Mouse (Mus musculus) A20 (cell line): ENCODE results near the gene Ric1.
A peak's percentile ranks its signal among the peaks of the same experiment; 100 is the strongest.

Experiments used
- DNase-seq: peaks from one replicate; pipeline ENCODE4 v3.0.0-alpha.2; 2011; ENCODE audit warnings: low read depth, low spot score

The Ric1 gene

DNA sequence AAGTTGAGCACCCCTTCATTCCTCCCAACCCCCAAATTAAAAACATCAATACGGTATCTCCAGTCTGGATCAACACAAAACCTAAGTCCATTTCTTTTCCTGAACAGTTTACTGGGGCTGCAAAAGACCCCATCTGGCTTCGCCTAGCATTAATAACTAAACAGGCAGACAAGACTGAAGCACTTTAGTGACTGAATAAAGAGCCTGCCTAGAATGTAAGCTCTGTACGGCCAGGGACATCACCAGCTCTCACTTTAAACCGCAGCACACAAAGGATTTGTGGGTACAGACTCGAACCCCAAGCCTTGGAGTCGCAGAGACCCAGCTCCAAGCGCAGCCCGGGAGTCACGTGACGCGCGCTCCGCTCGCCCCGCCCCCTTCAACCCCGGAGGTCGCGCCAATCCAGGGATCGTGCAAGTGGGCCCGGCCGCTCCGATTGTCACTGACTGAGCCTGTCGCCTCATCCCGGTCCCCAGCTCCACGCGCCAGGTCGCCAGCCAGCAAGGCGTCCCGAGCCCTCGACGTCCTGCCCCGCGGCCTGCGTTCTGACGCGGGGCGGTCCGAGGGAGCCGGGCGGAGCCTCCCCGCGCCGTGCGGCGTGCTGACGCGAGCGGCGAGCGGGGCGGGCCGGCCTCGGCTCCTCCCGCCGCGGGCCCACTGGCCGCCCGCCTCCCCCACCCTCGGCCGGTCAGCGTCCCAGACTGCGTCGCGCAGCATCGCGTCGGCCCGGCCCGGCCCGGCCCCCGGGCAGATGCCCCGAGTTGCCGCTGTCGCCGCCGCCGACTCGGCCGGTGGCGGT lies at the start of gene Ric1:
Gene Ric1 (plus strand): TSS at position 646 of the 799 bp plus-strand sequence.
- DNase-seq: peak; percentile 92

DNA sequence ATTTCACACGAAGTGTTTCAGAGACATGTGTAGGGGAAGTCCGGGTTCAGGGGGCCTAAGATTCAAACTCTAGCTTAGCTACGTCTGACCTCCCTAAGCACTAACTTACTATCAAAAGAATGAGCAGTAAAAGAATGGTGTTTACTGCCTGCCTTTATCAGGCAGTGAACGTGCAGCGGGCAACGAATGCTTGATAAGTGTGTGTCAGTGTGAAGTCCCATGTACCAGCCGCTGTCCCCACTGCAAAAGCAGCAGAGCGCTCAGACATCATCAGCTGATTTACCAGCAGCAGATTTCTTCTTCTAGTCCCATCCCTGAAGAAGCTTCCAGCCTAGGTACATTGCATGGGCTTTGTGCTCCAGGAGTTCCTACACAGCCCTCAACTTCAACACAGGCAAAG lies 49.7 kb upstream of the Ric1 start:
- DNase-seq: no peak

DNA sequence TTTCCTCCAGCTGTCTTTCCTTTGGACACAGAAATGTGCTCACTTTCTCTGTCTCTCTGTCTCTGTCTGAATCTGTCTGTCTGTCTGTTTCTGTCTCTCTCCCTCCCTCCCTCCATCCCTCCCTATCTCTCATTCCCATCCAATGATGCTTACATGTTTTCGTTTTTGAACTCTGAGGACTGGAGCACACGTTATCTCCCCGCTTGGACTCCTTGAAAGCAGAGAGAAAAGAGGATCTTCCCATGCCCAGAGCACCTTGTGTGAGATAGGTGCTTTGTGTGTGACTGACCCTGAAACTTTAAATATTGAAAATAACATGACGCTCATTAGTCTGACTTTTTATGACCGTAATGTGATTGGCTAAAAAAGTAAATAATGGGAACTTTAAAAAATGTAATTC lies 49.1 kb upstream of the Ric1 start:
- no peak for DNase-seq

DNA sequence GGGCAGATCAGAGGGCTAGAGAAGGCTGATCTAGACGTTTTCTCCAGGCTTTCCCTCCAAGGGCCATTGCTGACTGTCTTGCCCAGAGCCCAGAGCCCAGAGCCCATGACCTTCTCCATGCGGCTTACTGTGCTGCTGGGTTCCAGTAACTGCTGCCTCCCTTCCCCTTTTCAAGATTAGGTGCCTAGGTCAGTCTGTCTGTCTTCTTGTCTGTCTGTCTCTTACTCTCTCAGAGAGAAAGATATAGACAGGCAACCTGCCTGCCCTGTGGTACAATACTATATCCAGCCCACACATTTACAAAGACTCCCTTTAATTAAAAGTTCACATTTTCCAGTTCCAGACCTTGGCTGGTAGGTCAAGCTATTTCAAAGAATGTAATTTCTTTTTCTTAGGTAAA lies 47.3 kb upstream of the Ric1 start:
- no peak for DNase-seq

GRCm38 (mm10) chr19:29475210-29475620 lies 46.9 kb upstream of the Ric1 start:
- peak; percentile 77 for DNase-seq

- DNase-seq: no peak
Measured at GRCm38 (mm10) chr19:29478598-29478997, 43.5 kb upstream of the Ric1 start.

- no peak for DNase-seq
Measured at GRCm38 (mm10) chr19:29481578-29481977, 40.5 kb upstream of the Ric1 start.

DNA sequence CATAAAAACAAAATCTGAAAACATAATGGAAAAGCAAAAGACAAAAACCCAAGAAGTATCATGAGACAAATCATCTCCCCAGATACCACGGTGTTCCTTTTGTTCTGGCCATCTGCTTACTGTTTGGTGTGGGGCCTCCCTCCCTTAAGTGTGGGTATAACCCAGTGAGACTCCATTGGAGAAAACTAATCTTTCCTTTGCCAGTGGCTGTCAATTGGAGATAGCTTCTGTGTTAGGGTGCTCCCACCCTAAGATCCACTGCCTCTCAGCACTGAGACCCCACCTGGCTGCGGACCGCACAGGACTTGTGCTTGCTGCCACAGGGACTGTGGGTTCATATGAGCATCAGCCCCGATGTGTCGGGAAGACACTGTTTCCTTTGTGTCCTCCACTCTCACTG lies 39.9 kb upstream of the Ric1 start:
- DNase-seq: no peak

DNA sequence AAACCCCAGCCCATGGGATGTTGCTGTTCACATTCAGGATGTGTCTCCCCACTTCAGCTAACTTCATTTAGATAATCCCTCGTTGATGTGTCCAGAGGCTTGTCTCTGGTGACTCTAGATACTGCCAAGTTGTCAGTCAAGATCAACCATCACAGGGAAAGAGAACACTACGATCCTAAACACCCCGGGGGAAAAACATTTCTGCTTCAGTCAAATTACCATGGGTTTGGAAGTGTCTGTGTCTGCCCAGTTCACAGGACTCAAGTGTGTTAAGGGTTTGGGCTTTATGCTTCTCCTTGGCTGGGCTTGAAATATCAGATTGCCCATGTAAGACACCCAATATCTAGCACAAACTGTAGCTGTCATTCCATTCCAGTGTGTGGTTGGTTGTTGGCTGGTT lies 39.4 kb upstream of the Ric1 start:
- no peak for DNase-seq

DNA sequence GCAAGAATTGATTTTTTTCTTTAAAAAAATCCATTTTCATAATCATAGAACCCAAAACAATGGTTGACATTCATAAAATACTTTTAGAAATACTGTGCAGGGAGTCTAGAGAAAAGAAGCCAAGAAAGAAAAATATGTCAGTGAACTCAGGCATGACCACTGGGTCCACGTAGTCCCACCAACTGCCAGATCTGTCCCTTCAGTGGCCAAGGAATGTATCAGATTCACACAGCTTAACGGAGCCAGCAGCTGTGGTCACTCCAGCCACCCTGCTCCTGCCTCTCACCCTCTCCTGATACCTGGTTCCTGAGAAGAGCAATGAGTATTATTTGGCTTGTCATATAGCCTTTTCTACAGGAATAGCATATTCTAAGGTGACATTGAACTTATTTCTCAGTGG lies 38.7 kb upstream of the Ric1 start:
- no peak for DNase-seq

GRCm38 (mm10) chr19:29484537-29484936 lies 37.5 kb upstream of the Ric1 start:
- peak; percentile 42 for DNase-seq

DNA sequence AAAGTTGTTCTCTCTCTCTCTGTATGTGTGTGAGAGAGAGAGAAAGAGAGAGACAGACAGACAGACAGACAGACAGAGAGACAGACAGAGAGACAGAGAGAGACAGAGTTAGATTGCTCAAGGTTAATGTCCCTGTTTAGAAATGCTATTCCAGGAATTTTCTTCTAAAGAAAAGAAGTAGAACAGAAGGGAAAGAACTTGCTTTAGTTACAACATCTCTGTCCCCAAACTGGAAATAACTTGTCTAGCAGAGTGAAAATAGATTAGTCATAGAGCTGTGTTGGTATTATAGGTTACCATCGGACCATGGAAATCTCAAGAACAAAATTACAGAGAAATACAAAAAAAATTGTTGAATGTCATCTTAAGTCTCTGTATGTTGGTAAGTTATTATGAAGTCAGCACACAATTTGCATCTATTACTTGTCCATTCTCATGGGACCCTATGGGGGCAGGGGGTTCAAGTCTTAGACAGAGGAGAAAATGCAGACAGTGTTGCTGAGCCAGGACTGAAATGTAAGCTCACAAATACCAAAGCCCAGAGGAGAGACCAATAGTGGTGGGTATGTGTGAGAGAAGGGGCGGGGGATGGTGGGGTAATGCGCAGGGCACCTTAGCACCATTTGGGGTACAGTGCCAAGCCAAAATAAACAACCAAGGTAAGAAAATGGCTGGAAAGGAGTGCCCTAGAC lies 36.7 kb upstream of the Ric1 start:
- no peak for DNase-seq

- peak; percentile 80 for DNase-seq
Measured at GRCm38 (mm10) chr19:29486545-29487206, 35.4 kb upstream of the Ric1 start.

GRCm38 (mm10) chr19:29487326-29488072 lies 34.6 kb upstream of the Ric1 start:
- no peak for DNase-seq

GRCm38 (mm10) chr19:29488073-29488390 lies 34.0 kb upstream of the Ric1 start:
- no peak for DNase-seq

GRCm38 (mm10) chr19:29488420-29488819 lies 33.7 kb upstream of the Ric1 start:
- DNase-seq: no peak

- no peak for DNase-seq
Measured at GRCm38 (mm10) chr19:29489785-29490284, 32.2 kb upstream of the Ric1 start.

- no peak for DNase-seq
Measured at GRCm38 (mm10) chr19:29491467-29491866, 30.6 kb upstream of the Ric1 start.

GRCm38 (mm10) chr19:29494454-29494853 lies 27.6 kb upstream of the Ric1 start:
- DNase-seq: peak; percentile 48

GRCm38 (mm10) chr19:29496001-29496597 lies 26.0 kb upstream of the Ric1 start:
- peak; percentile 31 for DNase-seq

- DNase-seq: no peak
Measured at GRCm38 (mm10) chr19:29496786-29497557, 25.1 kb upstream of the Ric1 start.
